Mouse (Mus musculus): ENCODE measurements around the gene C1qbp. TPM values are rescaled to one million over a fixed set of nuclear protein-coding genes. Genes with fewer than 3 reads are reported as not detected.

The C1qbp gene
- polyA plus RNA-seq, 1 experiment from 2014 or later, result 192 TPM

DNA sequence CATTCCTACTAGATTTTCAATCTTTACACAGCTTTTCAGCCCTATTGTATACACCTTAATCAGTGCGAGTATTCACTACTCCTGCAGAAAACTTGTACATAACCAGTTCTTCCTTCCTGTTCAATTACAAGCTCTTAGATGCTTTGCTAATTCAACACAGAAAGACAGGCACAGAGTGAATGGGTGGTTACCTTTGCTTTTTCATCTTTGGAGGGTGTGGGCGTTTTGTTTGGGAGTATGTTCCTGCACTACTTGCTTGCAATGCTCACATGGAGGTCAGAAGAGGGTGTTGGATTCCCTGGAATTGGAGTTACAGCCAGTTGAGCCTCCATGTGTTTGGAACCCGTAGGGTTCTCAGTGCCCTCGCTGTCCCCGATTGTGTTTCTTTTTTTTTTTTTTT lies 22.2 kb upstream of the C1qbp start:
- peak overlapping the region; percentile 89 for H3K4me3 ChIP-seq
- peak overlapping the region; percentile 46; the same call in 1 of the 2 replicates for H3K9ac ChIP-seq
- H3K27me3 ChIP-seq, result no peaks in the 10 kb centered on the region
- H3K4me1 ChIP-seq (replicated peaks), result peaks cover 28% of the 10 kb centered on the region
- H3K36me3 ChIP-seq, result peaks cover 33% of the 10 kb centered on the region
- H3K4me2 ChIP-seq, result peak overlapping the region; percentile 53
- 66% methylated on average over 5 of the region's 5 CpGs for WGBS
- H3K27ac ChIP-seq, result peak overlapping the region; percentile 55; the same call in 1 of the 2 replicates
- no peaks in the 10 kb centered on the region for H3K9me3 ChIP-seq
- ATAC-seq (ENCODE audit: low FRiP score), result no peak

DNA sequence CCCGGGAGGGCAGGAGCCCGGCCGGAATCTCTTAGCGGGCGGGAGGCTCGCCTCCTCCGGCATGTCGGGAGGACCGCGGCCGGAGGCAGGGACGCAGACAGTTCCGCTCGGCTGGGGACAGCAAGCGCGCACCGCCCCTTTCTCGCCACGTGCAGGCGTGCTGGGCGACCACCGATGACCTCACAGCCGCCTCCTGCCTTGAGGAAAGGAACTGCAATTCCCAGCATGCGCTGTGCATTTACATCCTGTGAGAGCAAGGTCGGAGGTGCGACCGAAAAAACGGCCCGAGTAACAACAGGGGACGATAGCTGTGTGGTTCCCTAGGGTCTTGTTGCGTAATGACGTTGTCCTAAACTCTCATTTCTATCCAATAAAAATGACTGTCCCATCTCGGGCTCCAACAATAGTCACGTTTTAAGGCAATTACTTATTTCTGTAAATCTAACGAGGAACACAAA lies 21.5 kb upstream of the C1qbp start, which contains the start of gene Dhx33:
Gene Dhx33 (minus strand): TSS at position 122 of the 458 bp plus-strand sequence.
- H3K4me3 ChIP-seq, result peak within 1 kb of the TSS; percentile 89
- WGBS, result under 1% methylated on average over 35 of the region's 35 CpGs

DNA sequence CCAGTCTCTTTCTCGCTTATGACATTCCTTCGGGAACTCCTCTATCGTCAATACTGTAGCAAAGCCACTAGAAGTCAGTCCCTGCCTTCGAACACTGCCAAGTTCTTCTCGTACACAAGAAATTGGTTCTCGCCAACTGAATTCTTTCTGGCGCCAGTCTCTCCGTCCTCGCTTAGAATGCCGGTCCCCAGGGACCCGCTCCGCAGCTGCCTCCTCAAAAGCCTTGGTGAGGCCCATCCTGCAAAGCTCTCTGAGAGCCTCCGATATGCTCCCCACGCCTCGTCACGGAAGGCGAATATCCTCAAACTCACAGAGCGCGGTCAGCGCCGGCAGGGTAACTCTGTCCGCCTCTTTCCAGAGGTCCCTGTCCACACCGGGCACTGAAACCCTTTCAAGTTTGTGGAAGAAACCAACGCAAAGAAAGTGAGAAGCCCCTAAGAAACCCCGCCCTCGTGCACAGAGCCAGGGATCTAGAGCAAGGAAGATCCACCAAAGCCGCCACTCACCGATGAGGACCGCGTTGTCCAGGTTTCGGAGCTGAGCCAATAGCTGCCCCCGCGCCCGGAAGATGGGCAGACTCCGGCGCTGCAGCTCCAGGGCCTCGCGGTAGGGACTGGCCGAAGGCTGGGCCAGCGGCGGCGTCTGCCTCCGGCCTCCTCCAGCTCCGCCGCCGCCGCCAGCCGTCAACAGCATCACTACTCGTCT lies 20.9 kb upstream of the C1qbp start:
- Histone ChIP-seq H3K36me3 (peaks cover 34% of the 10 kb centered on the region), H3K4me1 (replicated peaks) (peaks cover 28% of the 10 kb centered on the region), H3K4me2 (peak overlapping the region; percentile 84), H3K27me3 (no peaks in the 10 kb centered on the region), H3K9ac (peak overlapping the region; percentile 87), H3K27ac (peak overlapping the region; percentile 80), H3K4me3 (peak overlapping the region; percentile 89), H3K9me3 (no peaks in the 10 kb centered on the region)
- ATAC-seq (ENCODE audit: low FRiP score), result peak; percentile 87
- under 1% methylated on average over 49 of the region's 49 CpGs for WGBS

More for the DNA sequence above, 21.5 kb upstream of the C1qbp start, which contains the start of gene Dhx33:
- peak within 1 kb of the TSS; percentile 80 for H3K27ac ChIP-seq
- peaks cover 28% of the 10 kb centered on the region for H3K4me1 ChIP-seq (replicated peaks)
- ATAC-seq (ENCODE audit: low FRiP score), result peak; percentile 98
- H3K9ac ChIP-seq, result peak within 1 kb of the TSS; percentile 87
- peaks cover 33% of the 10 kb centered on the region for H3K36me3 ChIP-seq
- no peaks in the 10 kb centered on the region for H3K9me3 ChIP-seq
- H3K27me3 ChIP-seq, result no peaks in the 10 kb centered on the region
- H3K4me2 ChIP-seq, result peak within 1 kb of the TSS; percentile 84

DNA sequence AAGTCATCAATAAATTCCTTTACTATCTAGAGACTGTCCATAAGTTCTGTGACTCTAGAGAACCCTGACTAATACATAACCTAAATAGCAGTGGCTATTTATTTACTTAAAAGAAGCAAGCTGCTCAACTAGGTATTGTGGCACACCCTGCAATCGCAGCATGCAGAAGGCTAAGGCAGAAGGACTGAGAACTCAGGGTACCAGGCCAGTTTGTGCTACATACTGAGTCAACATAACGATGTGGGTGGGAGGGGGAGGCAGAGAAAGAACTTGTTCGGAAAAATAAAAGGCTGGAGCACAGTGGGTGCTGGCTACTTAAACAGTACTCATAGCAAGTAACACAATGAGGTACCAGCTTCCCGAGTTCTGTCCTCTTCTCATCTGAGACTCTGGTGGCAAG lies 18.3 kb upstream of the C1qbp start:
- Histone ChIP-seq H3K27me3 (no peaks in the 10 kb centered on the region), H3K4me3 (no peak overlapping the region), H3K27ac (no peak overlapping the region), H3K36me3 (peaks cover 38% of the 10 kb centered on the region), H3K4me1 (replicated peaks) (peaks cover 28% of the 10 kb centered on the region), H3K4me2 (no peak overlapping the region), H3K9ac (no peak overlapping the region), H3K9me3 (no peaks in the 10 kb centered on the region)
- 94% methylated on average over 4 of the region's 4 CpGs for WGBS
- no peak for ATAC-seq (ENCODE audit: low FRiP score)

DNA sequence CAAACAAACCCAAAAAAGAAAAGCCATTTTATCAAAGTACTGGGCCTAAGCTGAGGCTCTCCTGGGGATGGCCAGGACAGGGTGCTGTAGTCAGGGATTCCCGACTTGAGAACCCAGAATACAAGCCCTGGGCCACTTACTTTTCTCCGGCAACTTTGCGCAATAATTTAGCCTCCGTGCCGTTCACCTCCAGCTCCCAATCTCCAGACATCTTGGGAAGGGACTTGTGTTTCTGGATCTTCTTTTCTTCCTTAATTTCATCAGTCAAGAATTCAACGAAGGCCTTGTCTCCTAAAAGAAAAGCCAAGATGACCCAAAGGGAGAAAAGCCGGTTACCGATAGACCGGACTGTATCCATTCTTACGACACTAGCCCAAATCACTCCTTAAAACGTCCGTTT lies 796 bp downstream of the C1qbp start:
- no peak for ATAC-seq (ENCODE audit: low FRiP score)
- Histone ChIP-seq H3K4me1 (replicated peaks) (peaks cover 22% of the 10 kb centered on the region), H3K9ac (peak overlapping the region; percentile 93), H3K4me2 (peak overlapping the region; percentile 67), H3K36me3 (peaks cover 71% of the 10 kb centered on the region), H3K27ac (no peak overlapping the region), H3K4me3 (peak overlapping the region; percentile 100), H3K9me3 (no peaks in the 10 kb centered on the region), H3K27me3 (no peaks in the 10 kb centered on the region)
- WGBS, result 11% methylated on average over 12 of the region's 12 CpGs

DNA sequence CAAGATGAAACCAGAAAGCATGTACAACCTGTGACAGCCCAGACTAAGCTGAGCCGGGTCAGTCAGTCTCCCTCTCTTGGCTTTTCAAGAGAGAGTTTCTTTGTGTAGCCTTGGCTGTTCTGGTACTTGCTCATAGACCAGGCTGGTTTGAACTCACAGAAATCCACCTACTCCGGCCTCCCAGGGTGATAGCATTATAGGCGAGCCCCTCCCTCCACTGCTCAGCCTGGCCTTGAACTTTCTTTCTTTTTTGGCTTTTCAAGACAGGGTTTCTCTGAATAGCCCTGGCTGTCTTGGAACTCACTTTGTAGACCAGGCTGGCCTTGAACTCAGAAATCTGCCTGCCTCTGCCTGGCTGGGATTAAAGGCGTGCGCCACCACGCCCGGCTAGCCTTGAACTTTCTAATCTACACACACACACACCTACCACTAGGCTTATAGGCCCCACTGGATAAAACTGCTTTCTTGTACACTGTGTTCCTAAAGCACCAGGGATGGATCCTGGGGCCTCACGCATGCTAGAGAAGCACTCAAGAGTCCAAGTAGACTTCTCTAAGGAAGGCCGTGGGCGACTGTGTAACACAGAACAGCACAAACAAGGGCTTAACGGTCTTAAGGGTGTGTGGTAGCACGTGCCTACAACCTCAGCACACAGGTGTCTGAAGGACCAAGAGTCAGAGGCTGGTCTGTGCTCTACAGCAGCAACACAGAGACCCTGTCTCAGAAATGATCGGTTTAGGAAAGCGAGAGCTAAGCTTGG lies 1.9 kb downstream of the C1qbp start:
- Histone ChIP-seq H3K4me3 (peak overlapping the region; percentile 100; the same call in 1 of the 2 replicates), H3K9ac (no peak overlapping the region), H3K36me3 (peaks cover 71% of the 10 kb centered on the region), H3K27ac (no peak overlapping the region), H3K27me3 (no peaks in the 10 kb centered on the region), H3K9me3 (no peaks in the 10 kb centered on the region), H3K4me2 (no peak overlapping the region), H3K4me1 (replicated peaks) (peaks cover 22% of the 10 kb centered on the region)
- 93% methylated on average over 14 of the region's 14 CpGs for WGBS
- no peak for ATAC-seq (ENCODE audit: low FRiP score)

DNA sequence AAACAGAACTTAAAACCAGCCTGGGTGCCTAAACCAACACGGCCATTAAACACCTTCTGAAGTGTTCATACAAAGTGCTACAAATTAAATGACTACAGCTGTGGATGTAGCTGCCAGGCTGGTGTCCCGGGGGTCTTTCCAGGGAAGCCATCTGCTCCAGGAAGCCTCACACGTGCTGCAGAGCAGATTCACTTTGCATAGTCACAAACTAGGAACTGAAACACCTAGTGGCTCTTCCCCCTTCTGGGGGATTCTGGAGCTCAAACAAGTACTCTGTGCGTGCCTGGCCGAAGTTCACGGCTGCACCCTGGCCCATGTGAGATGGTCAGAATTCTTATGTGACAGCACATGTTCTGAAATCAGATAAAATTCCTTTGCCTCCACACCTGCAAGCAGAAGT lies 2.6 kb downstream of the C1qbp start:
- Histone ChIP-seq H3K36me3 (peaks cover 70% of the 10 kb centered on the region), H3K4me2 (no peak overlapping the region), H3K27ac (no peak overlapping the region), H3K9ac (no peak overlapping the region), H3K27me3 (no peaks in the 10 kb centered on the region), H3K9me3 (no peaks in the 10 kb centered on the region), H3K4me3 (no peak overlapping the region), H3K4me1 (replicated peaks) (peaks cover 22% of the 10 kb centered on the region)
- WGBS, result 87% methylated on average over 6 of the region's 6 CpGs
- ATAC-seq (ENCODE audit: low FRiP score), result no peak

DNA sequence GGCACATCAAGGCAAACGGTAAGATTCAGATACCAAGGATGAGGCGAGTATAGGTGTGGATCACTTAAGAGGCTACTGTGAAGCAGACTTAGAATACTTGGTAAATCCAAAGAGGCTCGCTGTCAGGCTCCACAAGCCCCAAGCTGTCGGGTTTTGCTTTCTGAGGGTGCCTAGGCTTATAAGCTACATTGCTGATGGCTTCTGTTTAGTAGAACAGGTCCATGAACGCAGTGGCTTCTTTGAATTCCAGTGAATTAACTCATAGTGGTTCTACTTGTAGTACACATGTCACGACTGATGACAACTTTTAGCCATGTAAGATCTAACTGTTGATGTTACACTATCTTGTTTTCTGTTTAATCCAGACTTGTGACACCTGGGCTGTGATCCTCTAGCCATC lies 5.5 kb downstream of the C1qbp start:
- H3K27ac ChIP-seq, result no peak overlapping the region
- H3K9ac ChIP-seq, result no peak overlapping the region
- H3K36me3 ChIP-seq, result peaks cover 85% of the 10 kb centered on the region
- H3K4me3 ChIP-seq, result no peak overlapping the region
- H3K4me1 ChIP-seq (replicated peaks), result peaks cover 18% of the 10 kb centered on the region
- no peaks in the 10 kb centered on the region for H3K9me3 ChIP-seq
- H3K27me3 ChIP-seq, result no peaks in the 10 kb centered on the region
- 87% methylated on average over 6 of the region's 6 CpGs for WGBS
- no peak for ATAC-seq (ENCODE audit: low FRiP score)
- no peak overlapping the region for H3K4me2 ChIP-seq

DNA sequence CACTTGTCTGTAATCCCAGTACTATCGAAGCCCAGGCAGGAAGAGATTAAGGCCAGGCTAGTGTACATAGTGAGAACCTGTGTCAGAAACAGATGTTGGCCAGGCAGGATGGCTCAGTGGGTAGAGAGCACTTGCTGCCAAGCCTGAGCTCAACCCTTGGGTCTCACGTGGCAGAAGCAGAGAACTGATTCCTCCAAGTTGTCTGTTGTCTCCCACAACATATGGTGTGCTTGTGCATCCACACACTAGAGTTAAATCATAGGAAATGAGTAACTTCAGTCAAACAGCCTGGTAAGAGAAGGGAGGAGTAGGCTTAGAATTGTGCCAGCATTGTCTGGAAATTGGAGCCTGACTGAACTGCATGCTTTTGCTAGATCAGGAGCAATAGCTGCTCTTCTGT lies 7.6 kb downstream of the C1qbp start:
- Histone ChIP-seq H3K9me3 (no peaks in the 10 kb centered on the region), H3K27me3 (no peaks in the 10 kb centered on the region), H3K4me3 (no peak overlapping the region), H3K4me1 (replicated peaks) (peaks cover 7% of the 10 kb centered on the region), H3K4me2 (no peak overlapping the region), H3K36me3 (peaks cover 75% of the 10 kb centered on the region), H3K27ac (no peak overlapping the region), H3K9ac (no peak overlapping the region)
- ATAC-seq (ENCODE audit: low FRiP score), result no peak
- WGBS, result 89% methylated on average over 2 of the region's 2 CpGs

DNA sequence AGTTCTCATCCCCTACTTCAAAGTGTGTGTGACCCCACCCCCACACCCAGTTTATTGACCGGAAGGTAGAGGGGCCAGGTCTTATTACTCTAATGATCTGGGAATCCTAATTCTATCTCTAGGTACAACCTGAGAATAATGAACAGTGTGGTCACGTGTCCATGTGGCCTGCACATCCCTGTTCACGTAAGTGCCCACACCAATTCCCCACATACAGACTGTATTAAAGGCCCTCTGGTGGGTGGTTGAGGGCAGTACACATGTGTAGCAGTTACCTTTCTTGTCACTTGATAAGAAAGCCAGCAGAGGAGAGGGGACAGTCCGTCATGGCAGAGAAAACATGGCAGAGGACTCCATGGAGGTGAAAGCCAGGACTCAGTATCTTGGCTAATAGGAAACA lies 8.9 kb downstream of the C1qbp start:
- Histone ChIP-seq H3K4me3 (no peak overlapping the region), H3K36me3 (peaks cover 62% of the 10 kb centered on the region), H3K4me1 (replicated peaks) (peaks cover 11% of the 10 kb centered on the region), H3K9me3 (no peaks in the 10 kb centered on the region), H3K27ac (no peak overlapping the region), H3K27me3 (no peaks in the 10 kb centered on the region), H3K4me2 (no peak overlapping the region), H3K9ac (no peak overlapping the region)
- no peak for ATAC-seq (ENCODE audit: low FRiP score)
- WGBS, result 74% methylated on average over 4 of the region's 4 CpGs

DNA sequence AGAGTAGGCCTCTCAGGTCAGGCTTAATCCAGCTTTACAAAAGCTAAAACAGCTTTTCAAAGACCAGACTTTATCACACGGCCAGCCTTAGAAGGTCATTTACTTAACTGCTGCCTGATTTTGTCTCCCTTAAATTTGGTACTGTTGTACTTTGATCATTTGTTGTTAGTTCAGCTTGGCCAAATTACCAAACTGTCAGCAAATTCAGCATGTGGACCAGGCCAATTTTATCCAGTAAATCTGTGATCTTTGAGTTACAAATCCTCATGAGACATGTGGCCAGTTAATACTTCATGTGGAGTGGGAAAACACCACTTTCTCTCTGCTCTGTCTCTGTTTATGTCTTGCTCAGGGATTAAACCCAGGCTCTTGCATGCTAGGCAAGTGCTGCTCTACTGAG lies 10.2 kb downstream of the C1qbp start:
- WGBS, result 68% methylated on average over 1 of the region's 1 CpGs
- H3K9me3 ChIP-seq, result no peaks in the 10 kb centered on the region
- peaks cover 48% of the 10 kb centered on the region for H3K36me3 ChIP-seq
- no peak for ATAC-seq (ENCODE audit: low FRiP score)
- H3K9ac ChIP-seq, result no peak overlapping the region
- H3K27ac ChIP-seq, result no peak overlapping the region
- no peak overlapping the region for H3K4me2 ChIP-seq
- H3K4me1 ChIP-seq (replicated peaks), result peaks cover 22% of the 10 kb centered on the region
- no peaks in the 10 kb centered on the region for H3K27me3 ChIP-seq
- H3K4me3 ChIP-seq, result no peak overlapping the region

All from hindbrain, embryonic 13.5 days (tissue).